Mouse (Mus musculus) forebrain, postnatal 0 days (tissue): Measurements from ENCODE around the gene Grasp. TPM values are rescaled to one million over a fixed set of nuclear protein-coding genes. Genes with fewer than 3 reads are reported as not detected.
A peak's percentile ranks its signal among the peaks of the same experiment; 100 is the strongest.

Source experiments
- ATAC-seq: fragments of 200-750 bp; cut with Nextera tagmentation; 2 replicates; pipeline ENCODE4 v1.8.0; 2017; ENCODE audit warnings: mild to moderate bottlenecking, moderate library complexity
- DNase-seq: peaks from one replicate; pipeline ENCODE4 v3.0.0-alpha.2; 2015
- H3K27ac ChIP-seq: fragments of 300-500 bp; sonication (generic); 2 replicates; pipeline ENCODE4 v1.5.1; 2014; ENCODE audit warnings: low read depth, mild to moderate bottlenecking, antibody characterized with exemption, low read length, moderate library complexity, mixed read lengths
- H3K27me3 ChIP-seq: fragments of 300-500 bp; sonication (generic); 2 replicates; pipeline ENCODE4 v1.6.1; 2014; ENCODE audit warnings: mild to moderate bottlenecking, low read length, mixed read lengths; ENCODE audit not compliant: insufficient read depth
- H3K36me3 ChIP-seq: fragments of 300-500 bp; sonication (generic); 2 replicates; pipeline ENCODE4 v1.6.1; 2014; ENCODE audit warnings: mild to moderate bottlenecking, moderate library complexity; ENCODE audit not compliant: insufficient read depth
- H3K4me1 ChIP-seq: fragments of 300-500 bp; sonication (generic); 2 replicates; pipeline ENCODE4 v1.6.1; 2014; ENCODE audit warnings: antibody characterized with exemption; ENCODE audit not compliant: insufficient read depth
- H3K4me2 ChIP-seq: fragments of 300-500 bp; sonication (generic); 2 replicates; pipeline ENCODE4 v1.6.1; 2014; ENCODE audit warnings: low read depth, mild to moderate bottlenecking, moderate library complexity
- H3K4me3 ChIP-seq: fragments of 300-500 bp; sonication (generic); 2 replicates; pipeline ENCODE4 v1.5.1; 2014; ENCODE audit warnings: low read depth, low read length, mixed read lengths
- H3K9ac ChIP-seq: fragments of 300-500 bp; sonication (generic); 2 replicates; pipeline ENCODE4 v1.6.1; 2014; ENCODE audit warnings: mild to moderate bottlenecking
- H3K9me3 ChIP-seq: fragments of 300-500 bp; sonication (generic); 2 replicates; pipeline ENCODE4 v1.6.1; 2016; ENCODE audit warnings: low read length
- CTCF ChIP-seq: sonication (generic); IDR thresholded peaks from 2 replicates; pipeline ENCODE4 v1.5.1; 2016; ENCODE audit warnings: antibody characterized with exemption, control low read depth, low read depth
- WGBS: fragments of 180-500 bp; shearing (Covaris S2); extraction: QIAGEN DNeasy Blood & Tissue Kit; methylation state at CpG from one replicate; pipeline ENCODE4 v1.1.7; 2014; 5-methylcytosine and 5-hydroxymethylcytosine counted together
- polyA plus RNA-seq: library from polyadenylated mRNA; unstranded; fragments of >200 nt; fragmentation: Nextera tagmentation; extraction: Ambion mirVana; gene quantifications from 2 replicates; pipeline ENCODE4 v1.2.1, GENCODE M21; 2015
- total RNA-seq: library from RNA; depleted of rRNA; stranded (reverse); fragments of >200 nt; gene quantifications from 2 replicates; pipeline ENCODE4 v1.2.3, GENCODE M21; 2014

Grasp gene
- total and polyA plus RNA-seq, 2 experiments from 2014 or later, result 3.3 to 11.1 TPM

DNA sequence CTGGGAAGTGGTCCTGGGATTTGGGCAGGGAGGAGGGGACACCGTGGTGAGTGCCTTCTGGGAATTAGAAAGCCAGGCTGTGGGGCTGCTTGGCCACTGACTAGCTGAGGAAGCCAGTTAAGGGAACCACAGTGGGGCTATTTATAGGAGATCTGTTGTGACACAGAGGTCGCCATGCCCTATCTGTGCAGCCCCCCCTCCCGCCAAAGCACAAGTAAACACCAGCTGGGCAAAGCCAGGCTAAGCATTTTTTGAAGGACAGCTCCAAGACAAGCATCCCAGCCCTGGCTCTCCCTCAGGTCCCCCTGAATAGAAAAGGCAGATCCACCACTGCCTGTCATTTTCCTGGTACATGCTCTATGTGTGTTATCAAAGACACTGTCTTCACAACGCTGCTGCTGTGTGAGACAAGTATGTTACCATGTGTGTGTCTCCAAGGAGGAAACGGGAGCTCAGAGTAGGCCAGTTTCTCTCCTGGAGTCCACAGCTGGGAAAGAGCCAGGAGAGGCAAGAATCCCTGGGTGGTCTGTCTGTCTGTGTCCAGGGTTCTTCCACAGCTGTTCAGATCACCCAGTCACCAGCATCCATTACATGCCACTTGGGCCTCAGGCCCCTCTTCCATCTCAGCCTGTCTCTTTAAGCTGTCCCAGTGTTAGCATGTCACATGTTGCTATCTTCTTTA lies 24.2 kb downstream of the Grasp start:
- ATAC-seq, result no peak
- no peak for TF ChIP-seq CTCF
- no peak for DNase-seq
- Histone ChIP-seq H3K36me3 (no peaks in the 10 kb centered on the region), H3K27ac (no peak overlapping the region), H3K4me3 (no peak overlapping the region), H3K9me3 (no peaks in the 10 kb centered on the region), H3K4me1 (peaks cover 9% of the 10 kb centered on the region; the same call in 1 of the 2 replicates), H3K27me3 (no peaks in the 10 kb centered on the region), H3K9ac (no peak overlapping the region), H3K4me2 (no peak overlapping the region)
- 59% methylated on average over 5 of the region's 5 CpGs for WGBS

DNA sequence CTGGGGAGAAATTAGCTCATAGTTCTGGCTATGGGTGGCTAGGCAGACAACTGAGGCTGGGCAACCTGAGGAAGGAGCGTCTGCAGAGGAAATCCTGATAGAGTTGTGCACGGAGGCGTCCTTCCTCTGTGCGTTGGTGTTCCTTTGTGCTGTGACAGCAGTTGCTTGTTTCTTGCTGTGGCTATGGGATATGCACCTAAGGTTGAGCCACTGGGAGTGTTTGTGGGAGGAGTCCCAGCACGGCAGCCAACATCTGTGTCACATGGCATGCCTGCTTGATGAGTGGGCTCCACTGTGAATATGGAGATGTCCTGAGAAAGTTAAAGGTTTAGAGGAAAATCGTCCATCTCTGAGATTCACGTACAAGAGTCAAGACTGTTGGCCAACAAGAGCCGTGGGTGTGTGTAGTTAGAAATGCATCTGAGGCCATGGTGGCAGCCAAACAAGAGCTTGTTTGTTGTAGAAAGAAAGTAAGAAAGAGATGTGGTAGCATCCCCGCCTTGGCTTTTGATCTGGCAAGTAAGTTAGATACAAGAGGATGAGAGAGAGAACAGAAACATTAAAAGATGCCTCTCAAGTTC lies 26.3 kb downstream of the Grasp start:
- H3K36me3 ChIP-seq, result no peaks in the 10 kb centered on the region
- H3K4me3 ChIP-seq, result no peak overlapping the region
- peaks cover 13% of the 10 kb centered on the region; the same call in 1 of the 2 replicates for H3K4me1 ChIP-seq
- no peak overlapping the region for H3K4me2 ChIP-seq
- no peak for DNase-seq
- TF ChIP-seq CTCF, result no peak
- ATAC-seq, result no peak
- H3K9me3 ChIP-seq, result no peaks in the 10 kb centered on the region
- no peak overlapping the region for H3K9ac ChIP-seq
- H3K27ac ChIP-seq, result no peak overlapping the region
- WGBS, result 85% methylated on average over 9 of the region's 9 CpGs
- no peaks in the 10 kb centered on the region for H3K27me3 ChIP-seq

DNA sequence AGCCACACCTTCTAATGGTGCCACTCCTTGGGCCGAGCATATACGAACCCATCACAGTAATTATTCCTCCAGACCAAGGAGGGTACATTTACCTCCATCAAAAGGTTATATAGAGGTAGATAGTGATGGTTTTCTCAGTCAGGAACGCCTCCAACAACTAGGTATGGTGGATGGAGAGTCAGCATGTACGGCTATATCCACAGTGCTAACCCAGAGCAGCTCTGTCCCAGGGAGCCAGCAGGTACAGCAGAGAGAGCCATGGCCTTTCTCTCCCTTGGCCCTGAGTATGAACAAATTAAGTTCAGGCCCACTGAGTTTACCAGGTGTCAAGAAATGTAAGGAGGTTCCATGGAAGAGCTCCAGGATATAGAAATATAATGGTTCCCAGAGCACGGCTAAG lies 27.9 kb downstream of the Grasp start:
- no peak for ATAC-seq

DNA sequence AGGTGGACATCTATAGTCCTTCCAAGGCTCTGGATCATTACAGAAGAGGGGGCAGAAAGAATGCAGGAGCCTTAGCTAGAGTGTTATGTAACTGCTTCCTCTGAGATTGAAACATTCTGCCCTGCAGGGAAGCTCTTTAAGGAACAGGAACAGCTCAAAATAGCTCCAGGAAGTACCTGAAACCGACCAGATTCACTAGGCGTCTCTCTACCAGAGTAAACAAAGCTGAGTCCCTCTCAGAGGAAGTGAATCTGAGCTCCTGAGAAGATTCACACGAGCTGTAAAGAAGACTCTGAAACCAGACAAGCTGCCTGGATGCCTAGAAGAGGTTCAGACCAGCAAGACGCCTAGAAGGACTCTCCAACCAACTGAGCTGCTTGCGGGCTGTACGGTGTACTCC lies 28.6 kb downstream of the Grasp start:
- Histone ChIP-seq H3K27me3 (no peaks in the 10 kb centered on the region), H3K4me1 (peaks cover 6% of the 10 kb centered on the region; the same call in 1 of the 2 replicates), H3K9me3 (no peaks in the 10 kb centered on the region), H3K27ac (no peak overlapping the region), H3K4me2 (no peak overlapping the region), H3K36me3 (no peaks in the 10 kb centered on the region), H3K9ac (no peak overlapping the region), H3K4me3 (no peak overlapping the region)
- no peak for TF ChIP-seq CTCF
- ATAC-seq (no peak), DNase-seq (no peak)
- 87% methylated on average over 6 of the region's 6 CpGs for WGBS

More for the DNA sequence above, 27.9 kb downstream of the Grasp start:
- Histone ChIP-seq H3K27ac (no peak overlapping the region), H3K4me1 (peaks cover 9% of the 10 kb centered on the region; the same call in 1 of the 2 replicates), H3K4me3 (no peak overlapping the region), H3K27me3 (no peaks in the 10 kb centered on the region), H3K9me3 (no peaks in the 10 kb centered on the region), H3K9ac (no peak overlapping the region), H3K36me3 (no peaks in the 10 kb centered on the region), H3K4me2 (no peak overlapping the region)
- DNase-seq, result no peak
- WGBS, result 90% methylated on average over 5 of the region's 5 CpGs
- no peak for TF ChIP-seq CTCF

DNA sequence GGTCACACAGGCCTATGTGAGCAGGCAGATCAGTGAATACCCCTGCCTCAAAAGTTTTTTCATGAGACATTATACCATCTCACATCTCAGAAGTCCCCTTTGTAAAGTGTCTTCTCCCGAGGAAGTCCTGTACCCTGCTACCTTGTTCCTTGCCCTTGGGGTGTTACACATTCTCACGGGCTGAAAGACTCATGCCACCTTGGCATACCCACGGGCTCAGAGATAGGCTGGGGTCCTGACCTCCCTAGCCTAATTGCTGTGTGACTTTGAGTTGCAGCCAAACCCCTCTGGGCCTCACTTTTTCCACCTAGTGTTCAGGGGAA lies 29.5 kb downstream of the Grasp start:
- no peaks in the 10 kb centered on the region for H3K36me3 ChIP-seq
- H3K9me3 ChIP-seq, result no peaks in the 10 kb centered on the region
- TF ChIP-seq CTCF, result 0 out of 2 replicates have a peak, but pooled peaks have one; percentile 7
- peak overlapping the region; percentile 92 for H3K4me2 ChIP-seq
- H3K4me1 ChIP-seq, result peaks cover 6% of the 10 kb centered on the region; the same call in 1 of the 2 replicates
- no peak overlapping the region for H3K27ac ChIP-seq
- ATAC-seq (no peak), DNase-seq (no peak)
- H3K27me3 ChIP-seq, result no peaks in the 10 kb centered on the region
- 30% methylated on average over 3 of the region's 3 CpGs for WGBS
- peak overlapping the region; percentile 73 for H3K9ac ChIP-seq
- H3K4me3 ChIP-seq, result peak overlapping the region; percentile 61

DNA sequence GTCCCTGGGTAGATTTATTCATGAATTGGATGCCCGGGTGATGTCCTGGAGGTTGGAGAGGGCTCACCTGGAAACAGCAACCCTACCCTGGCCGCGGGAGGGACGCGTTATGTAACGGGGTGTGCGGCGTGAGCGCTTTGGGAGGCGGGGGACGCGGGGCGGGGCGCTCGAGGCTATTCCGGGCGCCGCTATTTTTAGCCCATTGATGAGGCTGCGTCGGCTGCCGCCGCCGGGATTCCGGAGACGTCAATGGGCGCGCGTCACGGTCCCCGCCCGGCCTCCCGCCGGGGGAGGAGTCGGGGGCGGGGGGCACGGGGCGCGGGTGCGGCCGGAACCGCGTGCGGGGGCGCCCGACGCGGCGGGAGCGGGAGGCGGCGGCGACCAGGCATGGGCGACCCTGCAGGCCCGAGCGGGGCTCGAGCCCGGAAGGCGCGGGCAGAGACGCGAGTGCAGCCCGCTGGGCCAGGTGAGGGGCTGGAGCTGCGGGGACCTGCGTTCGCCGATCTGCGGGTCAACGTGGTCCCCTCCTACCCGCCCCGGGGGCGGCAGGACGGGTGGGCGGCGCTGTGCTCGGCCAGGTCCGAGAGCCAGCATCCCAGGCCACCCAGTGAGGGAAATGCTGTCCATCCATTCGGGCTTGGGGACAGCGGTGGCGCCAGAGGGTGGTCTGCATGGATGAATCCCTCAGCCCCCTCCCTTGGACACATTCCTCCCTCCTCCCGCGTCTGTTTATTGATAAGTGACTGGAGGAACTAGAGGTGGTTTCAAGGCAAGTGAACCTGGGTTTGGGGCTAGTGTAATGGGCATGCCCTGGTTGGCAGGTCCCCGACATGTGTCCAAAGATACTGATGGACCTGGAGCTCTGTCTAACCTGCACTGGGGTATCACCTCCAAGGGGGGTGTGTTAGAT lies 30.2 kb downstream of the Grasp start, which contains the start of gene Nr4a1:
TSS of gene Nr4a1 (plus strand) at position 384 of the 910 bp plus-strand sequence.
- Histone ChIP-seq H3K27ac (no peak within 1 kb of the TSS), H3K36me3 (no peaks in the 10 kb centered on the region), H3K4me2 (peak within 1 kb of the TSS; percentile 92), H3K9ac (peak within 1 kb of the TSS; percentile 73), H3K27me3 (no peaks in the 10 kb centered on the region), H3K9me3 (no peaks in the 10 kb centered on the region), H3K4me1 (peaks cover 6% of the 10 kb centered on the region; the same call in 1 of the 2 replicates), H3K4me3 (peak within 1 kb of the TSS; percentile 61)
- 3% methylated on average over 75 of the region's 82 CpGs for WGBS
- TF ChIP-seq CTCF, result no peak
- ATAC-seq (peak; percentile 87), DNase-seq (peak; percentile 81)
